Mouse (Mus musculus): ENCODE measurements around the gene Olfr221.
"Not testable (repeated sequence)": the region's sequence is repeated elsewhere in the genome, so short reads cannot be mapped to it uniquely, and the experiment has no call there.

The Olfr221 gene

GRCm38 (mm10) chr14:52042359-52042758 is at the start of gene Olfr221:
TSS of gene Olfr221 (minus strand) at chr14:52042459.
- not testable (repeated sequence) for DNase-seq (ENCODE audit: low spot score)

- no peak for DNase-seq (ENCODE audit: low spot score)
Observed at GRCm38 (mm10) chr14:52083083-52083482, 40.8 kb upstream of the Olfr221 start.

GRCm38 (mm10) chr14:52071599-52072137 is 29.4 kb upstream of the Olfr221 start:
- DNase-seq (ENCODE audit: low spot score), result no peak

GRCm38 (mm10) chr14:52066135-52066534 is 23.9 kb upstream of the Olfr221 start:
- no peak for DNase-seq (ENCODE audit: low spot score)

- DNase-seq (ENCODE audit: low spot score), result no peak
Observed at GRCm38 (mm10) chr14:52061798-52062197, 19.5 kb upstream of the Olfr221 start.

- no peak for DNase-seq (ENCODE audit: low spot score)
Observed at GRCm38 (mm10) chr14:52060800-52061199, 18.5 kb upstream of the Olfr221 start.

GRCm38 (mm10) chr14:52059982-52060381 is 17.7 kb upstream of the Olfr221 start:
- peak; percentile 27 for DNase-seq (ENCODE audit: low spot score)

GRCm38 (mm10) chr14:52052720-52053119 is 10.5 kb upstream of the Olfr221 start:
- not testable (repeated sequence) for DNase-seq (ENCODE audit: low spot score)

- no peak for DNase-seq (ENCODE audit: low spot score)
Observed at GRCm38 (mm10) chr14:52045966-52046565, 3.8 kb upstream of the Olfr221 start.

- DNase-seq (ENCODE audit: low spot score), result no peak
Observed at GRCm38 (mm10) chr14:52044901-52045678, 2.8 kb upstream of the Olfr221 start.

GRCm38 (mm10) chr14:52043446-52043845 is 1.2 kb upstream of the Olfr221 start:
- no peak for DNase-seq (ENCODE audit: low spot score)

GRCm38 (mm10) chr14:52039332-52039731 is 2.9 kb downstream of the Olfr221 start:
- no peak for DNase-seq (ENCODE audit: low spot score)

GRCm38 (mm10) chr14:52035926-52036325 is 6.3 kb downstream of the Olfr221 start:
- DNase-seq (ENCODE audit: low spot score), result no peak

- DNase-seq (ENCODE audit: low spot score), result no peak
Observed at GRCm38 (mm10) chr14:52026342-52026741, 15.9 kb downstream of the Olfr221 start.

GRCm38 (mm10) chr14:52024133-52024532 is 18.1 kb downstream of the Olfr221 start:
- DNase-seq (ENCODE audit: low spot score), result no peak

- DNase-seq (ENCODE audit: low spot score), result peak; percentile 90
Observed at GRCm38 (mm10) chr14:52022709-52023459, 19.4 kb downstream of the Olfr221 start.

- DNase-seq (ENCODE audit: low spot score), result no peak
Observed at GRCm38 (mm10) chr14:52022244-52022708, 20.0 kb downstream of the Olfr221 start.

GRCm38 (mm10) chr14:52021568-52022212 is 20.6 kb downstream of the Olfr221 start:
- DNase-seq (ENCODE audit: low spot score), result no peak

GRCm38 (mm10) chr14:52021138-52021529 is 21.1 kb downstream of the Olfr221 start:
- no peak for DNase-seq (ENCODE audit: low spot score)

GRCm38 (mm10) chr14:52020486-52021137 is 21.6 kb downstream of the Olfr221 start, which contains the start of gene Zfp219:
TSS of gene Zfp219 (minus strand) at chr14:52020733.
- peak; percentile 89 for DNase-seq (ENCODE audit: low spot score)

Measured in adipocyte (in vitro differentiated cells).